Mouse (Mus musculus): ENCODE measurements at regions not wholly inside any gene's neighbourhood (a gene's known extent, or its start where the extent isn't known, plus 50 kb on each side); places are given as distances from the start of the nearest gene placed in this dataset.

DNA sequence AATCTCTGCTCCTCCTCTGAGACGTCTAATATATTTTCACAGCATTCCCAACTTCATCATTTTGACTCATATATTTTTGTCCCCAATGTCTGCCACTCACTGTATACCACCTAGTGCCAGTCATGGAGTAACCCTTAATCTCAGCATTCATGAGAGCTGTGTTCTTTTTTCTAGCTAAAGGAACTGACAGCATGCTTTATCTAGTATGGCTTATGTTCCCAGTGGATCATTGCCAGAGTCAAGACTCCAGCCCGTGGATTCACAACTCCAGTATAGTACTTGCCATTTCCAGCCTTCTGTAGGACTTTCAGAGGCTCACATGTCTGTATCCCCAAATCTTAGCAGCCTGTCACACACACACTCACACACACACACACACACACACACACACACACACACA lies 316.5 kb downstream of the Cmpk2 start:
- DNase-seq (ENCODE audit: low read depth, low spot score), result no peak

DNA sequence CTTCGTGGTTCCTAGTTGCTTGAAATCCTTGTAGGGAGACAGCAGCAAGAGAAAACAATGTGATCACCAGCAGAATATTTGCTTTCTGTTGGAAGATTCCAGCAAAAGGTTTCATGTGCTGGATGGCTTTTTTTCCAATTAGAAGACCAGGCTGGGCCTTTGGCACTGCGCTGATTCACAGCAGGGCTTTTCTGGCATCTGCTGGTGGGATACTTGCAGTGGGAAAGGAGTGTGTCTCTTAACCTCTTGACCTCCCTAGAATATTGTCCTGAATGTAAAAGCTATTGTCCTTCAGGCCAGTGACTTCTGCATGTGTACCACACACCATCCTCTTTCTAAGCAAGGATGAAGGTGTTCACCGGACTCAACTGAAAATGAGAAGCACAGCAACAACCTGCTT lies 315.4 kb downstream of the Cmpk2 start:
- DNase-seq (ENCODE audit: low read depth, low spot score), result no peak

DNA sequence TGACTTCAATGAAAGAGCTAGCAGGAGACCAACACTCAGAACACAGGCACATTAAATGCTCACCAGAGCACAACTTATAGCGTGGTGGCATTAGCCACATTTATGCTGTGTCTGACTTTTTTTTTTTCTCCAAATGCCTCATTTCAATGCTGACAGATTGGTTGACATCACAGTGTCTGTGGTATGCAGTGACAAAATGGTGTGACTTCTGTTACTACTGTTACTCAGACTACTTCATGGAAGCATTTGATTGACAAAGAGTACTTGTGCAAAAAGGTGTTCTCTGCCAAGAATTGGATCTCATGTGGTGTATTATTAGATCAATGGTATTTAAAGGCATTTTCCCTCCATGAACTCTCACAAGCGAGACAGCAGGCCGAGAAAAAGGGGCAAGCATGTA lies 314.8 kb downstream of the Cmpk2 start:
- no peak for DNase-seq (ENCODE audit: low read depth, low spot score)

DNA sequence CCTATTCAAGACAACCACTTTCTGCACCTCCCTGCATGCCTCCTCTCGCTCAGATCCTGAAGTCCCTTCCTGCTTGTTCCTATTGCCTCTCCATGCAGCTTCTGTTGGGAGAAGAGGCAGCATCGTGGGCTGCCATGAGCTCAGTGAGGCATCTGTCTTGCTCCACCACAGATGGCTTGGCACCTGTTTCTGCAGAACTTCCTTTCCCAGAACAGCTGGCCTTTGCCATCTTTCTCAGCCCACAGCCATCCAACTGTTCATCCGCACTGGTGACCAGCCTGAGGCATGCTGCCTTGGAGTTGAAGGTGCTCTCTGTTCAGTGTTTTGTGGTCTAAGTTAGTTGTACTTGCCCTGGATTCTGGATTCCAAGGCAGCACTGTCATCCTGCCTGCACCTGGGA lies 312.5 kb downstream of the Cmpk2 start:
- no peak for DNase-seq (ENCODE audit: low read depth, low spot score)

DNA sequence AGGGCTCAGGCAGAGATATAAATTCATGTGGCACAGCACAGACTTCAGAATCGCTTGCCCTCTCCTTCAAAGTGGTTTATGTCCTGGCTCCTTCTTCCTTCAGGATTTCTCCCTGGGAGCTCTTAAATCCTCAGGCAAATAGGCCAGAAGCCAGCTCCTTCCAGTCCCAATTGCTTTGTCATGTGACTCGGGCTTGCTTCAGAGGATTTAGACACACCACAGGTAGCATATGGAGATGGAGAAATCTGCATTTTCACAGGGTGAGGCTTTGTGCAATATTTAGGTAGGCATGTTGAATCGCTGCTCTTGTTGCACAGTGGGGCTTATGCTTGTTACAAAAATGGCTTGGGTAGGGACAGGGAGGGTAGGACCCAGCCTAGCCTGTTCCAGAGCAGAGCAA lies 309.8 kb downstream of the Cmpk2 start:
- no peak for DNase-seq (ENCODE audit: low read depth, low spot score)

DNA sequence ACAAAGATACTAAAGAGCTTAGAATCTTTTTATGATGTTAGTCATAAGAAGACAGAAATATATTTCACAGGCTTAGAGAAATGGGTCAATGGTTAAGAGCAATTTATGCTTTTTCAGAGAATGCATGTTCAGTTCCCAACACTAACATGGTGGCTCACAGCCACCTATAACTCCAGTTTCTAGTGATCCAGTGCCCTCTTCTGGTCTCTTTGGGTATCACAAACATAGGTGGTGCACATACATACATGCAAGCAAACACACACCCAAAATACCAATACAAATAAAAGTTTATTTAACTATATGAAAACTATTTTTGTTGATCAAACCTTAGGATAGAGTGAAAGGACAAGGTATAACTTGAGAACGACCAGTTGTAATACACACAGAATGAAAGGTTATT lies 308.0 kb downstream of the Cmpk2 start:
- no peak for DNase-seq (ENCODE audit: low read depth, low spot score)

DNA sequence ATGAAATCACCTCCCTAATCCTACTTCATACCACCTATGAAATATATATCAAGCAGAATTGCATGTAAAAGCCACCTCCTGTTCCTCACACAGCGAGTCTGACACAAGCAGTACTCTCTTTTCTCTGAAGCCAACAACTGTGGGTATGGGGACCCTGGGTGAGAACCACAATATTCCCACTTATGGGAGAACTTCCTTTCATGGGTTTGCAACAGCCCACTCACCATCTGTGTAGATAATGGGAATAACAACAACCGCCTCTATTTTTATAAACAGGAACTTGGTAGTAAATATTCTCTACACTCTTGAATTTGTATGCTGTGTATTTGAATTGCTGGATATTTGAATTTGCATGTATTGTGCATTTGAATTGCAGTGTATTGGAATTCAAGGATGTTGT lies 305.0 kb downstream of the Cmpk2 start:
- no peak for DNase-seq (ENCODE audit: low read depth, low spot score)

DNA sequence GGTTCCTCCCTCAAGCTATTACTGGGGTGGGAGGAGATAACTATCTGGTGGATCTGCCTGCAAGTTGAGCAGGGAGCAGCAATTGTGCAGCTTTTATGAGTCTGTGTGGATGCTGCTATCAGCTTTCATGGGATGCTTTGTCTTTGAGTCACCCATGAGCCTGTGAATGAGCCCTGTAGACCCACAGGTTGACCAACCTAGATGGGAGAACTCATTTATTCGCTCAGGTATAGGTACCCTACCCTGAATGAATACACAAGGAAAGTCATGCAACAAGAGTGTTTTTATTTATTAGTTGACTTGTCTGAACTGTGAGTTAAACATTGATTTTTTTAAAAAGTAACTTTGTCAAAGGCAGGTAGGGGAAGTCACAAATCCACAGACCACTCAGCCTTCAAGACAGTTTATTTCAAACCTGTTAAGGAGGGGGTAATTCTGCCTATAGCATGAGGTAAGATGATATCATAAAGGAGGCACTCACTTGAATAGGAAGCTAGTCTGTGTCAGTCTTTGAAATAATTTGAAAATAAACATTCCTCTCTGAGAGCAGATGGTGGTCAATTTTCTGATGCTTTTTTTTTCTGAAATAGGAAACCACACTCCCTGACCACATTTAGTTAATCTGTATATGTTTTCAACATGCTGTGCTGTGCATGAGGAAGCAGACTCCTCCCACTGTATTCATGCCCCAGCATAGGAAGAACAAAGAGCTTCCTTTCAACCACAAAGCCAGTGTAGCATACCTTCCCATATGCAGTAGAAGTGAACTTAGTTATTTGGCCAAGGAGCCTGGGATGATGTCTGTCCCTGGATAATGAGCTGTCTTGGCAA lies 302.0 kb downstream of the Cmpk2 start:
- no peak for DNase-seq (ENCODE audit: low read depth, low spot score)

DNA sequence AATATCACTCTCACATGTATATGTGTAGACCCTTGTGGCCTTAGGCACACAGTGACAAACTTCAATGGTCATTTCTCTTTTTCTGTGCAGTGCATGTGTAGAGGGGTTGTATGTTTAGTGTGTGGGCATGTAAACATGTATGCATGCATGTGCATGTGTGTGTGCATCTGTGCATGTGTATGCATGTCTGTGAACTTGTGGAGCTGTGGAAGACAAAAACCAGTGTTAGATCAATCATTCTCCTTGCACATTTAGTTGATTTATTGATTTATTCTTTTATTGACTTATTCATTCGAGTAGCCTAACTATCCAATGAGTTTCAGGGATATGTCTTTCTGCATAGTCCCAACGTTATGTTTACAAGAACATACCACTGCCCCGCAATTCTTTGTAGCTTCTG lies 298.5 kb downstream of the Cmpk2 start:
- DNase-seq (ENCODE audit: low read depth, low spot score), result no peak

DNA sequence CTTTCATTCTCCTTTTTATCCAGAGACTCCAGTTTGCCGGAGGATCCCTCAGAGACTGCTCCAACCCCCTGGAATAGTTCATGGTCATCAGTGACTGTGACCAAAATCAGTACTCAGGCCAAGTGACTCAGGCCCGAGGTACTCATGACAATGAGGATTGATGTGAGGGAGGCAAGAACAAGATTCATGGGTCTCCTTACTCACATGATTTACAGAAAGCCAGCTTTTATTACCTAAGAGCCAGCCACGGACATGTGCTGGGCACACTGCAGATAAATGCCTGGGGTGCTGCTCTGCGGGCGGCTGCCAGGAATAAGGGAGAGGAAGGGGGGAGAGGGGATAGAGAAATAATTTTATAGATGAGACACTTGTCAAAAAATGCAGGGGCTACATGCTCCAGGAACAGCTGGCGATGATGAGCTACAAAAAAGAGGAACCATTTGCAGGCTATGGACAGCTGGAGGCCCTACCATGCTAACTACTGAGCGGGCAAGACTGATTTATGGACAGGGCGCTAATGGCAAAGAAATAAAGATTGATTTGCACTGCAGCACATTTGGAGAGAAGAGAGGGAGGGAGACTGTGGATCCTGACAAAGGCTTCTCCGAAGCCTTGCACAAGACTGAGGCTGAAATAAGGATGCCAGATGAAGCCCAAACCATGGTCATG lies 289.8 kb downstream of the Cmpk2 start:
- DNase-seq (ENCODE audit: low read depth, low spot score), result no peak

DNA sequence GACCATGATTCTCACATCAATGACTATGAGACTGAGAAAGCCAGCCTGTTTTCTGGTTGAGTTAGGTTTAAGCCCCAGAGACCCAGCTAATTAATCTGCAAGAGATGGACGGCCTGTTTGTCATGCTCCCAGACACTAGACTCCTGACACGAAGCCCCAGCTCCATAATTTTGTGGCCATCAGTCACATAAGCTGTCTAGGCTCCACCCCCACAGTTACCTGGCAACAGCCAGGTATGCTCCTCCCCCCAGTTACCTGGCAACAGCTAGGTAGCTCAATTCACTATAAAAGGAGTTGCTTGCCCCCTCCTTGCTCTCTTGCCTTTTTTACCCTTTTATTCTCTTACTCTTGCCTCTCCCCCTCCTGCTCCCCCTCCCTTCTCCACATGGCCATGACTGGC lies 287.3 kb downstream of the Cmpk2 start:
- DNase-seq (ENCODE audit: low read depth, low spot score), result no peak

DNA sequence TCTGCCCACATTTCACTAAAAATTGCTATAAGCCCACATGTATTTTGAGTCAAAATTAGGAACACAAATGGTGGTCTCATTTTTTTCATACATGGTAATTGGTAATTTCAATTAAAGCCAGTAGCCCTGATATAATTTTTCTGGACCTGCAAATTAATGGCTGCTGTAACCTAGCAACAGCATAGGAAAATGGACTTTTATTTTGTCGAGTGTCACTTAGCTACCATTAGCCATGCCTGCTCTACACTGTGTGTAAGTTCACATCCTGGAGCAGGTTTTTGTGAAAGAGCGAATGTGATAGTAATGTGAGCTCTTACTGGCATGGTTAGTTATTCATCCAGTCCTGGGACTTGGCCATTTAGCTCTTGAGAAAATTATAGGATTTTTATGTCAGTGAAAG lies 285.6 kb downstream of the Cmpk2 start:
- DNase-seq (ENCODE audit: low read depth, low spot score), result no peak

DNA sequence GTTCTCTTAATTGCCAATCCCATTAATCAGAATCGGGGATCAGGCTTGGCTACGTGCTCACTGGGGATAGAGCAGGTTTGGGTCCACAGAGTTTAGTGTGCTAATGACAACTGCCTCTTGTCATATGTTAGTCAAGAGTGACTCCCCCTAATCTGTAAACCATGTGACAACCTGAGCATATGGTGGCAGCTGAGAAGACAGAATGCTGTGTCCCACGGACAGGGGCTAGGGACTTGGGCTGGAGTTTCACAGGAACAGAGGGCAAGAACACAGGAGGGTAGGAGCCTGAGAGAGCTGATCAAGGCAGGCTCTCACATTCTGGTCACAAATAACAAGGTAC lies 265.5 kb downstream of the Cmpk2 start:
- no peak for DNase-seq (ENCODE audit: low read depth, low spot score)

DNA sequence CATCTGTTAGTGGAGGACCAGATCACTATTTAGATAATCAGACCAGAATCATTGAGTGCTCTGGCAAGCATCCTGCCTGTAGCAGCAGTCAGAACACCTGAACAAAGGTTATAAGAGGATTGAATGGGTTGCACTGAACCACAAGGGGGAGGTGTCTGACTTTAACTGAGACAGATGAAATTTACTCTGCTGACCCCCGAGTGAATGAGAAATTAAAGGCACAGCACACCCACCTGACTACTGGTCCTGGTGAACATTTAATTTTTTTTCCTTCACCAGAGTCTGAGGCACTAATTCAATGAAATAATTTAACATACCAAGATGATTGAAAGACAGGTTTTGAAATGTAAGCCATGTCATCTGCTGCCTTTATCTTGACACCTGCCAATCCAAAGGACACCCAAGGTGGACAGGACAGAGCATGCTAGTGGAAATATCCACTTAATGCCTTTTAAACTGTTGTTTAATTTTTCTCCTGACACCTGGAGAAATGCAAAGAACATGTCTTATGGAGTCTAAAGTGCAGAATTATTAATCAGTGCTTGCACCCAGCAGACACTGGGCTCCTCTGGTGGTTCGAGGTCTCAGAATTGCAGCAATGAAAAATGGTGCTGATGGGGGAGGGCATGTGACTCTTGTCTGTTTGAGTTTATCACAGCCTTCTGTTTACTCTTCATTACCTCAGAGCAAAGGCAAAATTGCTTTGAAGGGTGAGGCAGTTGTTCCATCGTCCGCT lies 265.0 kb downstream of the Cmpk2 start:
- no peak for DNase-seq (ENCODE audit: low read depth, low spot score)

DNA sequence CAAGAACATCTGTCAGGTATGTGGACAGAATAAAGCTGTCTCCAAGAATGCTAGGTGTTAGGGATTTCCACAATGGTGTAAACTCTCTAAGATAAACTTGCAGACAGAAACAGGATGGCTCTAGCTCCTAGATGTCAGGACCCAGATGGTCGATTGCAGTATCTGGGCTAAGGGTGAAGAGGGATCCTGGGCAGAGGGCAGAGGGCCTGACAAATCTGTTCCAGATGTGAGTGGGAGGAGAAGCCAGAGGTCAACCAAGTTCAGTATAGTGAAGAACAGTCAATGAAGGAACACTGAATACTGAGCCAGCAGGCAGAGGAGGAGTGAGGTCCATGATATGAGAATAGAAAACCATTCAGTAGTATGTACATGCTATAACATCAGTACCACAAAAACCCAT lies 254.4 kb downstream of the Cmpk2 start:
- no peak for DNase-seq (ENCODE audit: low read depth, low spot score)

DNA sequence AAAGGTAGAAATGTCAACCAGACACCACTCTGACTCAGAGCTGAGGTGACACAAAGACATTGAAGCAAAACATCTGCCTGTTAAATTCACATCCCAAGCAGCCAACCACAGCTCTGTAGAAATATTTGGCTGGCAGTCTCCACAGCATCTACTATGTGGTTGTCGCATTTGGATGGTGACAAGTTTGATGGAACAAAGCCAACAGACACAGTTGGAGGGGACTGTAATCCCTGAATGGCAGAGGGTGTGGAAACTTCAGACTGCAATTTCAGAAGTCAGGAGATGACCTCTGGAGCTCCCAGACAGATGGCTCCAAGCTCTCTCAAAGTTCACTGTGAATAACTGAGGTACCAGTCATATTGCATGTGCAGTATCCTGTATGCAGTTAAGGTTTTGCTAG lies 229.8 kb downstream of the Cmpk2 start:
- DNase-seq (ENCODE audit: low read depth, low spot score), result no peak

DNA sequence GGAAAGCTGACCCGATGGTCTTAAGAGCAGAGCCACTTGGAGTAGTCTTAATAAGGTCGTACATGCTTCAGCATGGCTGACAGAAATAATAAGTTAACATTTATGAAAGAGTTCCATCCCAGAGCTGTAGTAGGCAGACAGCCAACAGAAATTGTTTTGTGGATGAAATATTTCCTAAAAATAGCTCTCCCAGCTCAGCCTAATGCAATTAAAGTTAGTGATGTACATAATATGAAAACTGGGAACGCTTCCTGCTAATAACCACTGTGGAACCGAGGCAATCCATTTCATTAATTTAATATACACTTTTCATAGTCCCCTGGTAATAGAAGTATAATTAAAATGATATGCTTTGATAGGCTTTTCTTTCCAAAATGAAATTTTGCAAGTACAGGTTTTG lies 219.0 kb downstream of the Cmpk2 start:
- no peak for DNase-seq (ENCODE audit: low read depth, low spot score)

DNA sequence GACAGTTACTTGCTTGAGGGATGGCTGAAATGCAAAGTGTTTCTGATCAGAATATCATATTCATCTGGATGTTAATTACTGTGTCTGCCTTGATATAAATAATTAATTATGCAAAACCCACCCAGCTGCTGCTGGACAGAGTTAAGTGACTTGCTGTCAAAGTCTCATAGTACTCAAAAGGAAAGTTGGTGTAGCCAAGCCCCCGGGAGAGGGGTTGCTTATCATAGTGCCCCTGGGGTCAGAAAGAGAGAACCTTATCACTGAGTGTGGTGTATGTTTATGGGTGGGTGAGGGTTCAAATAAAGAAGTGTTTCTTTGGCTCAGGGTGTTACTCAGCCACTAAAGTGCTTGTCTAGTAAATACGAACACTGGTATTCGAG lies 211.6 kb downstream of the Cmpk2 start:
- DNase-seq (ENCODE audit: low read depth, low spot score), result no peak

DNA sequence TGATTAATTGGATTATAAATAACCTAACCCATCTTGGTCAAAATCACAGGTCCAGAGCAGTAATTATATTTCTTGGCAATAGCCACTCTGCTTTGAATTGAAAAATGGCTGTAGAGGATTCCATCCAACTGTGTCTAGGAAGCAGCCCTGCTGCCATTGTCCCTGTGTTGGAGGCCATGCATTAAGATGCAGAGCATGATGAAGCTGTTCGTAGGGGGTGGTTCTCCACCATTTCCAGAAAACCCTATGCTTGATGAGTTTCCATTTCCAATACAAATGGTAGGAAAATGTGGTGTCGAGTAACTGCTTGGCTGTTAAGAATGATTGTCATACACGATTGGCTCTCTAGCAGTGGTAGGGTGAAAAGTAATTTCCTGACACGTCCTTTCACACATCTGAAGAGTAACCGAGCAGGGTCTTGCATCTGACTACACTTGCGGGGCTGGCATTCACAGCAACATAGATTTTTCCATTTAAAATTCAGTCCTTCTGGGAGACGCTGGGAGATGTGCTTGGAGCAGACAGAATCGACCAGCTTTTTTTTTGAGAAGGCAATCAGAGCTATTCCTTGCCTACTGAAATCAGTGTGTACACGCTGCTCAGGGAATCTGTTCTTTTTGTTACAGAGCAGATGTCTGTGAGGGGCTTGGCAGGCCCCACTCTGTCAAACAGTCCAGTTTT lies 211.0 kb downstream of the Cmpk2 start:
- DNase-seq (ENCODE audit: low read depth, low spot score), result no peak

DNA sequence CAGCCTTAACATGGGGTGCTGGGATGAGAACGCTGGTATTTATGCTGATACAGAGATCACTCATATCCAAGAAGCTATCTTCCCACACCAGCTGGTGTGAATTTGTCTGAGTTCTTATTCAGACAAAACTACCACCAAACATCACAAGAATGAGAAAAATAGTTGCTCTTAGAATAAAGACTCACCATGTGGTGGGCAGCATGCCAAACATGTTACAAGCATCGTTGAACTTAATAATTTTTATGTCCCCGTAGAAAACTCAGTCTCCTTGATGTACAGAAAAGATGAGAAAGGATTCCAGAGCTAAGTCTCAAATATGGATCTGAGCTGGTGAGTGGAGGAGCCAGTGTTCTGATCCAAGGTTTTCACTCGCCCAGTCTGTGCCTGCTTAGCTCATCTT lies 196.5 kb downstream of the Cmpk2 start:
- no peak for DNase-seq (ENCODE audit: low read depth, low spot score)

DNA sequence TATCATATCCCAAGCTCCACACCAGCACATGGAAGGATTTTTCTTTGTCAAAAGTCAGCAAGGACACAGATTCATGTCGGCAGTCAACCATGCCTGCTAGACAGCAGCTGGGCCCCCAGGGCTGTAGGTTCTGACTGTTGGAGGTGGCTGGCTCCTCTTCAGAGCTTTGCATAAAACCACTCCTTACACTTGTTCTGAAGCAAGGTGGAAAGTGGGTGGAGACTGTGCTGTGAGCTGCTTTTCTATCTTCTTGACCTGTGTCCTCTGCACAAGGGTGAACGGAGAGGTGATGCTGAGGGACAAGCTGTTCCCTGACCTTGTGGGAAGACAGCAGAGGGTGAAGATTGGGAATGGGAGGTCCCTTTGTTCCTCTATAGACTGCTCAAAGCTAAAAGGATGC lies 185.2 kb downstream of the Cmpk2 start:
- DNase-seq (ENCODE audit: low read depth, low spot score), result no peak

DNA sequence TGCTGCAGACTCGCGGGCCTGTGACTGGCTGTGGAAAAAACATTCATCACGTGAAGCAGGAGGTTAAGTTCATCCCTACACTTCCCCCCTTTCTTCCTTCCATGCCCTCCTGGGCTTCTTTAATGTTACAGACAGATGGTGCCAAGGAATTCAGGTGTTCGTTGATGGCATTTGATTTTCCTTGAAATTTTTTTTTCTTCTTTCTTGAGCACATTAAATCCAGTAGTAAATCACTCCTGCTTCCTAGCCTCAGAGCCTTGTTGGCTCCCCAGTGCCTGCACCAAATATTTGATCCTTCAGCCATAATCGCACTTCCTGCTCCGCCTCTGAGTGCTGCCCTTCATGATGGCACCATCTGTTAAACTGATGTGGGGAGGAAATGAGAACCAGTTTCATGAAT lies 184.8 kb downstream of the Cmpk2 start:
- no peak for DNase-seq (ENCODE audit: low read depth, low spot score)

All from CD4-positive, CD25-positive, alpha-beta regulatory T cell, adult 2 months (primary cell).